Mouse (Mus musculus): ENCODE measurements around the gene Atg10. TPM values are rescaled to one million over a fixed set of nuclear protein-coding genes. Genes with fewer than 3 reads are reported as not detected.

The Atg10 gene
- polyA plus RNA-seq, 1 experiment from 2014 or later = 17.3 TPM

DNA sequence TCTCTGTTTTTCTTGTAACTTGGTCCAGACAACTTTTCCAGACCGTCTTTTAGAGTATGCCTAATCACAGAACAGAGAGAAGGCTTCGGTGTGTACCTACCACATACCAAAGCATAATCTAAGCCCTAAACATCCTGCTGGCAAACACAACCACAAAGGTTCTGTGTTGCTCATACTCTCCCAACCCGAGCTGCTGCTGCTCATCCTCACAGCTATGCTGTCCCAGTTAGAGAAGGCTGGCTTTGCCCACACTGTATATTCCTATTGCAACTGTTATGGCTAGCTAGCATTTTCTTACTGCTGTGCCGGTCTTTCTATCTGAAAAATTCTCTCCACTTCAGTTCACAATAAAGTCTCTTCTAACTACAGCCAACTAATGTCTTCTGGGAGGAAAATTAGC is 254.8 kb downstream of the Atg10 start:
- no peaks in the 10 kb centered on the region for H3K9me3 ChIP-seq (ENCODE audit: control insufficient read depth, low read length)
- ATAC-seq (ENCODE audit: low FRiP score) (no peak), DNase-seq (ENCODE audit: low spot score) (no peak)
- WGBS = 89% methylated on average over 4 of the region's 4 CpGs
- H3K36me3 ChIP-seq (ENCODE audit: control insufficient read depth, insufficient read depth, low read length) = no peaks in the 10 kb centered on the region
- H3K9ac ChIP-seq (ENCODE audit: low read depth, low read length) = no peak overlapping the region
- H3K27me3 ChIP-seq (ENCODE audit: control insufficient read depth, insufficient read depth, low read length) = no peaks in the 10 kb centered on the region
- no peaks in the 10 kb centered on the region for H3K4me1 ChIP-seq (replicated peaks; ENCODE audit: control insufficient read depth, insufficient read depth, low read length)
- no peak overlapping the region for H3K27ac ChIP-seq (ENCODE audit: low read depth, low read length)
- H3K4me3 ChIP-seq (ENCODE audit: low read depth, low read length) = no peak overlapping the region
- H3K4me2 ChIP-seq (replicated peaks; ENCODE audit: low read depth, low read length) = no peak overlapping the region

DNA sequence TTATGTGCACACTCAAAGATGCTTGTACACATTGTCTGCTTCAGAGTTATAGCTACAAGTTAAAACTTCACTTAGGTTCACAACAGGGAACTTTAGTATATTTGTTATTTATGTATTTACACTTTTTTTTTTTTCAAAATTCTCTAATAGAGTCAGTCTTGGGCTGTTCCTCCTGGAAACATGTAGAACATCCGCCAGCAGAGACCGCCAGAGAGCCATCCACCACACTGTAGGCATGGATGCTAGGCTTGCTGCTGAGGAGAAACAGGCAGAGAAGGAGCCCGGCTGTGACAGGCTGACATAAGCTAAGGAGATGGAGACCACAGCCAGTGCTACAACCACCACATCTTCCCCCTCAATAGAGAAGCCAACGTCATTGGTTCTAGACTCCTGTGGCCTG is 256.3 kb downstream of the Atg10 start:
- no peaks in the 10 kb centered on the region for H3K9me3 ChIP-seq (ENCODE audit: control insufficient read depth, low read length)
- H3K4me1 ChIP-seq (replicated peaks; ENCODE audit: control insufficient read depth, insufficient read depth, low read length) = no peaks in the 10 kb centered on the region
- H3K4me2 ChIP-seq (replicated peaks; ENCODE audit: low read depth, low read length) = no peak overlapping the region
- ATAC-seq (ENCODE audit: low FRiP score) (peak; percentile 92), DNase-seq (ENCODE audit: low spot score) (peak; percentile 84)
- H3K4me3 ChIP-seq (ENCODE audit: low read depth, low read length) = no peak overlapping the region
- no peak overlapping the region for H3K9ac ChIP-seq (ENCODE audit: low read depth, low read length)
- WGBS = 9% methylated on average over 4 of the region's 4 CpGs
- no peak overlapping the region for H3K27ac ChIP-seq (ENCODE audit: low read depth, low read length)
- no peaks in the 10 kb centered on the region for H3K27me3 ChIP-seq (ENCODE audit: control insufficient read depth, insufficient read depth, low read length)
- H3K36me3 ChIP-seq (ENCODE audit: control insufficient read depth, insufficient read depth, low read length) = no peaks in the 10 kb centered on the region

GRCm38 (mm10) chr13:90965996-90966395 is 257.8 kb downstream of the Atg10 start:
- WGBS = 82% methylated on average over 8 of the region's 8 CpGs
- Histone ChIP-seq H3K4me2 (replicated peaks; ENCODE audit: low read depth, low read length) (no peak overlapping the region), H3K27ac (ENCODE audit: low read depth, low read length) (no peak overlapping the region), H3K9me3 (ENCODE audit: control insufficient read depth, low read length) (no peaks in the 10 kb centered on the region), H3K36me3 (ENCODE audit: control insufficient read depth, insufficient read depth, low read length) (no peaks in the 10 kb centered on the region), H3K9ac (ENCODE audit: low read depth, low read length) (no peak overlapping the region), H3K4me3 (ENCODE audit: low read depth, low read length) (no peak overlapping the region), H3K4me1 (replicated peaks; ENCODE audit: control insufficient read depth, insufficient read depth, low read length) (no peaks in the 10 kb centered on the region), H3K27me3 (ENCODE audit: control insufficient read depth, insufficient read depth, low read length) (no peaks in the 10 kb centered on the region)
- ATAC-seq (ENCODE audit: low FRiP score) (no peak), DNase-seq (ENCODE audit: low spot score) (no peak)

DNA sequence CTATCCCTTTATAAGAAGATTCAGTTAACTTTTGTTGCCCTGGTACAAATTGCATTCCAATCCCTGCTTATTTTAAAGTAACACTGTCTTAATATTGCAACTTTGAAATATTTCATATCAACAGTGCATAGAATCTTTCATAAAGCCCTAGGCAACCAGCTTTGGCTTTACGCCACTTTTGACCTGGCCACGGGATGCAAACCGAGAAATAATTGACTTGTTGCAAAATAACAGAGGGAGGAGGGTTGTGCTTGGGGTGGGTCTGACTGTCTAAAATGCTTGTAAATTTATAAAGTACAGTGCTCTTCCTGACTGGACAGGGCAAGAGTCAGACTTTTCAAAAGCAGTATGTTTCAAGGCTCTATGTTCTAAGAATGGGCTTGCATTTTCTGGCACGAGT is 259.3 kb downstream of the Atg10 start:
- H3K4me3 ChIP-seq (ENCODE audit: low read depth, low read length) = no peak overlapping the region
- H3K27ac ChIP-seq (ENCODE audit: low read depth, low read length) = no peak overlapping the region
- ATAC-seq (ENCODE audit: low FRiP score) = no peak
- H3K4me1 ChIP-seq (replicated peaks; ENCODE audit: control insufficient read depth, insufficient read depth, low read length) = no peaks in the 10 kb centered on the region
- H3K9me3 ChIP-seq (ENCODE audit: control insufficient read depth, low read length) = no peaks in the 10 kb centered on the region
- no peak overlapping the region for H3K4me2 ChIP-seq (replicated peaks; ENCODE audit: low read depth, low read length)
- 91% methylated on average over 4 of the region's 4 CpGs for WGBS
- no peaks in the 10 kb centered on the region for H3K27me3 ChIP-seq (ENCODE audit: control insufficient read depth, insufficient read depth, low read length)
- DNase-seq (ENCODE audit: low spot score) = no peak
- no peaks in the 10 kb centered on the region for H3K36me3 ChIP-seq (ENCODE audit: control insufficient read depth, insufficient read depth, low read length)
- H3K9ac ChIP-seq (ENCODE audit: low read depth, low read length) = no peak overlapping the region

- Histone ChIP-seq H3K27ac (ENCODE audit: low read depth, low read length) (no peak overlapping the region), H3K4me2 (replicated peaks; ENCODE audit: low read depth, low read length) (no peak overlapping the region), H3K9me3 (ENCODE audit: control insufficient read depth, low read length) (no peaks in the 10 kb centered on the region), H3K36me3 (ENCODE audit: control insufficient read depth, insufficient read depth, low read length) (no peaks in the 10 kb centered on the region), H3K27me3 (ENCODE audit: control insufficient read depth, insufficient read depth, low read length) (no peaks in the 10 kb centered on the region), H3K9ac (ENCODE audit: low read depth, low read length) (no peak overlapping the region), H3K4me1 (replicated peaks; ENCODE audit: control insufficient read depth, insufficient read depth, low read length) (no peaks in the 10 kb centered on the region), H3K4me3 (ENCODE audit: low read depth, low read length) (no peak overlapping the region)
- 76% methylated on average over 10 of the region's 10 CpGs for WGBS
- DNase-seq (ENCODE audit: low spot score) (no peak), ATAC-seq (ENCODE audit: low FRiP score) (no peak)
These were observed 260.7 kb downstream of the Atg10 start for GRCm38 (mm10) chr13:90962836-90963760.

DNA sequence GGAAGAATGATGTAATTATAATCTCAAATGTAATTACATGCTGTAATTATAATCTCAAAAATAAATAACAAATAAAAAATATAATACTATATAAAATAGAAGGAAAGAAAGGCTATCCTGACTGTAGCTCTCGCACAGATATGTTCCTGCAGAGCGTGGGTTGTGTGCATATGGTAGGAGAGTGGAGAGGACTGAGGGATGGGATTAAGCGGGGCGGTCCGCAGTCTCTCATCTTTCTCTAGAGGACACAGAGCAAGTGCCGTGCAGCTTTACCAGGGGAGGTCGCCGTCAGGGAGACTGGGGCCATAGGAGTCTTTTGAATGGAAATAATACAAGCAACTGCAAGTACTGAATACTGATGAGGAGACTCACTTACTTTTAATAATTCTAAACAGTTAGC is 263.2 kb downstream of the Atg10 start:
- Histone ChIP-seq H3K4me3 (ENCODE audit: low read depth, low read length) (no peak overlapping the region), H3K4me2 (replicated peaks; ENCODE audit: low read depth, low read length) (no peak overlapping the region), H3K27ac (ENCODE audit: low read depth, low read length) (no peak overlapping the region), H3K9me3 (ENCODE audit: control insufficient read depth, low read length) (no peaks in the 10 kb centered on the region), H3K36me3 (ENCODE audit: control insufficient read depth, insufficient read depth, low read length) (no peaks in the 10 kb centered on the region), H3K4me1 (replicated peaks; ENCODE audit: control insufficient read depth, insufficient read depth, low read length) (no peaks in the 10 kb centered on the region), H3K27me3 (ENCODE audit: control insufficient read depth, insufficient read depth, low read length) (no peaks in the 10 kb centered on the region), H3K9ac (ENCODE audit: low read depth, low read length) (no peak overlapping the region)
- 78% methylated on average over 8 of the region's 8 CpGs for WGBS
- no peak for DNase-seq (ENCODE audit: low spot score)
- no peak for ATAC-seq (ENCODE audit: low FRiP score)

DNA sequence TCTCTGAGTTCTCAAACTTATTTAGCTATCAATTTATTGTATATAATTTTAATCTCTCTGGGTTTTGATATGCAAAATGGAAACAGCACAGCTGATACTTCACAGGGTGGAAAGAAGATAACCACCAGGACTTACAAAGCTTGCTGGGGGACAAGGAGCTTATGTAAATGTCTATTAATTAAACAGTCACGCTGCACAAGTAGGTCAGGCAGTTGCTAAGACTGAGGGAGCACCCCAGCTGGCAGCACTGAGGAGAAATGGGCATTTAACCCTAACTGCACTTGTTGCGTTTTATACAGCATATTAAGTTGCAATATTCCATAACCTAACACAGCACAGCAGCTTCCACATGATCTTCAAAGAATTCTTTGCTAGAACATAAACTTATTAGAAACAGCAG is 264.9 kb downstream of the Atg10 start:
- no peaks in the 10 kb centered on the region for H3K36me3 ChIP-seq (ENCODE audit: control insufficient read depth, insufficient read depth, low read length)
- WGBS = 46% methylated on average over 2 of the region's 2 CpGs
- ATAC-seq (ENCODE audit: low FRiP score) = peak; percentile 17; the same call in 1 of the 2 replicates
- no peak for DNase-seq (ENCODE audit: low spot score)
- no peaks in the 10 kb centered on the region for H3K9me3 ChIP-seq (ENCODE audit: control insufficient read depth, low read length)
- no peaks in the 10 kb centered on the region for H3K27me3 ChIP-seq (ENCODE audit: control insufficient read depth, insufficient read depth, low read length)
- no peak overlapping the region for H3K27ac ChIP-seq (ENCODE audit: low read depth, low read length)
- H3K4me1 ChIP-seq (replicated peaks; ENCODE audit: control insufficient read depth, insufficient read depth, low read length) = no peaks in the 10 kb centered on the region
- H3K4me2 ChIP-seq (replicated peaks; ENCODE audit: low read depth, low read length) = no peak overlapping the region
- H3K9ac ChIP-seq (ENCODE audit: low read depth, low read length) = no peak overlapping the region
- H3K4me3 ChIP-seq (ENCODE audit: low read depth, low read length) = no peak overlapping the region

GRCm38 (mm10) chr13:90939600-90939999 is 284.2 kb downstream of the Atg10 start:
- Histone ChIP-seq H3K9ac (ENCODE audit: low read depth, low read length) (no peak overlapping the region), H3K4me1 (replicated peaks; ENCODE audit: control insufficient read depth, insufficient read depth, low read length) (no peaks in the 10 kb centered on the region), H3K9me3 (ENCODE audit: control insufficient read depth, low read length) (no peaks in the 10 kb centered on the region), H3K4me3 (ENCODE audit: low read depth, low read length) (no peak overlapping the region), H3K27ac (ENCODE audit: low read depth, low read length) (no peak overlapping the region), H3K27me3 (ENCODE audit: control insufficient read depth, insufficient read depth, low read length) (no peaks in the 10 kb centered on the region), H3K36me3 (ENCODE audit: control insufficient read depth, insufficient read depth, low read length) (no peaks in the 10 kb centered on the region), H3K4me2 (replicated peaks; ENCODE audit: low read depth, low read length) (no peak overlapping the region)
- DNase-seq (ENCODE audit: low spot score) = no peak
- no peak for ATAC-seq (ENCODE audit: low FRiP score)
- WGBS = 85% methylated on average over 5 of the region's 5 CpGs

GRCm38 (mm10) chr13:90939192-90939591 is 284.6 kb downstream of the Atg10 start:
- DNase-seq (ENCODE audit: low spot score) = no peak
- Histone ChIP-seq H3K9ac (ENCODE audit: low read depth, low read length) (no peak overlapping the region), H3K27me3 (ENCODE audit: control insufficient read depth, insufficient read depth, low read length) (no peaks in the 10 kb centered on the region), H3K4me2 (replicated peaks; ENCODE audit: low read depth, low read length) (no peak overlapping the region), H3K4me3 (ENCODE audit: low read depth, low read length) (no peak overlapping the region), H3K9me3 (ENCODE audit: control insufficient read depth, low read length) (no peaks in the 10 kb centered on the region), H3K36me3 (ENCODE audit: control insufficient read depth, insufficient read depth, low read length) (no peaks in the 10 kb centered on the region), H3K4me1 (replicated peaks; ENCODE audit: control insufficient read depth, insufficient read depth, low read length) (no peaks in the 10 kb centered on the region), H3K27ac (ENCODE audit: low read depth, low read length) (no peak overlapping the region)
- WGBS = 71% methylated on average over 6 of the region's 6 CpGs
- no peak for ATAC-seq (ENCODE audit: low FRiP score)
